Mouse (Mus musculus): ENCODE measurements around the gene Cdh8. TPM values are rescaled to one million over a fixed set of nuclear protein-coding genes. Genes with fewer than 3 reads are reported as not detected.
"Not testable (repeated sequence)": the region's sequence is repeated elsewhere in the genome, so short reads cannot be mapped to it uniquely, and the experiment has no call there.

Gene Cdh8
- total and polyA plus RNA-seq, 2 experiments, result not detected

DNA sequence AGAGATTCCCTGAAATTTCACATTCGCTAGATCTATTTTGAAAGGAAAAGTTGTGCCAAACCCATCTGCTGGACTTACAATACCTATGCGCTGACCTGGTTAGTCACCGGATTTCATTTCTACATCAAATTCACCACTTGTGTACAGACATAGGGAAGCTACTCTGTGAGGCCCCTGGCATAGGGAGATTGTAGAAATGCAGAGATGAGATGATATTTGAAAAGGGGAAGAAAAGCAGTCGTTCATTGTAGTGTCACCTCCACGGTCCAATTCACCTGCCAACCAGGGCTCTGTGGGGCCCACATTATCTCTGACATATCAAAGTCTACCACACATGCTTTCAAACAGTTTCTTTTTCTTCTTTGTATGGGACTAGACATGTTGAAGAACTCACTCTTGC is 229.4 kb downstream of the Cdh8 start:
- 87% methylated on average over 5 of the region's 5 CpGs for WGBS
- Histone ChIP-seq H3K4me3 (ENCODE audit: insufficient read depth, low read depth, low read length) (no peak overlapping the region), H3K27me3 (ENCODE audit: control insufficient read depth, insufficient read depth, low read length) (no peaks in the 10 kb centered on the region), H3K36me3 (ENCODE audit: control insufficient read depth, insufficient read depth, low read length) (no peaks in the 10 kb centered on the region), H3K79me2 (ENCODE audit: control insufficient read depth, insufficient read depth, low read length) (no peaks in the 10 kb centered on the region), H3K4me1 (ENCODE audit: control insufficient read depth, insufficient read depth, low read length) (no peaks in the 10 kb centered on the region), H3K27ac (replicated peaks; ENCODE audit: insufficient read depth, low read depth, low read length) (no peak overlapping the region), H3K9ac (ENCODE audit: low read depth, low read length) (no peak overlapping the region)
- DNase-seq (ENCODE audit: extremely low read depth, low read depth, low spot score), result no peak
- TF ChIP-seq POLR2A (IDR thresholded peaks at IDR 0.05; ENCODE audit: extremely low read depth, insufficient read depth, low read length) (no peak), CTCF (IDR thresholded peaks at IDR 0.05; ENCODE audit: low read depth, low read length) (no peak)

DNA sequence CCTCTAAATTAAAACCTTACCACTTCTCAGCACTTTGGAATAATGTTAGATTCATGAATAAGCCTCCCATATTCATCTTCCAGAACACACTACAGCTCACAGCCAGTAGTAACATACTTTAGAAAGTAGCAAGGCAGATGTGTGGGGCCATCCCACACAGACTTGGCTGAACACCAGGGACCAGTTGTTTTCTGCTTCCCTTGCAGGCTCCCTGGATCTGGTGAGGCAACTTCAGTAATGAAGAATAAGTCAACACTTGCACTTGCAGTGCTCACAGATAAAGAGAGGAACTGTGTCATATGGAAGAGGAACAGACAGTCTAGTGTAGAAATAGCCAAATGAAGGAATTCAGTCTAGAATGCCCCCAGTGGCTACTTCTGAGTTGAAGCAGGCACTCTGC is 232.1 kb downstream of the Cdh8 start:
- Histone ChIP-seq H3K9ac (ENCODE audit: low read depth, low read length) (no peak overlapping the region), H3K27me3 (ENCODE audit: control insufficient read depth, insufficient read depth, low read length) (no peaks in the 10 kb centered on the region), H3K4me1 (ENCODE audit: control insufficient read depth, insufficient read depth, low read length) (no peaks in the 10 kb centered on the region), H3K79me2 (ENCODE audit: control insufficient read depth, insufficient read depth, low read length) (no peaks in the 10 kb centered on the region), H3K27ac (replicated peaks; ENCODE audit: insufficient read depth, low read depth, low read length) (no peak overlapping the region), H3K36me3 (ENCODE audit: control insufficient read depth, insufficient read depth, low read length) (no peaks in the 10 kb centered on the region), H3K4me3 (ENCODE audit: insufficient read depth, low read depth, low read length) (no peak overlapping the region)
- DNase-seq (ENCODE audit: extremely low read depth, low read depth, low spot score), result peak; percentile 7
- TF ChIP-seq POLR2A (IDR thresholded peaks at IDR 0.05; ENCODE audit: extremely low read depth, insufficient read depth, low read length), result no peak
- TF ChIP-seq CTCF (IDR thresholded peaks at IDR 0.05; ENCODE audit: low read depth, low read length), result no peak

DNA sequence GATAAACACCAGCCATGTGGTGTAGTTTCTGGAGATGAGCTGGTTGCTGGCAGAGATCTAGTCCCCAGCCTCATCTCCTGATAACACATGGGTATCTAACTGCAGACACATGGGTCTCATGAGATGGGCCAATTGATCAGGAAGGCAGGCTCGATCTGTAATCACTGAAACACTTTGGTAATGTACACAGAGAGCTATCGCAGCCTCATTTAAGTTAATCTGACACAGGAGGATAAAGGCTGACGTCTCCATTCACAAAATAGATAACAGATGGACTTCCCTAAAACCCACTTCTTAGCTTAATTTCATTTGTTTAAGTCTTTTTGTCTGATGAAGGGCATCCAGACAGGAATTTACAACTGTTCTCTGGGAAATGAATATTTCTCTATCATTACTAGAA is 249.3 kb downstream of the Cdh8 start:
- WGBS, result 47% methylated on average over 3 of the region's 3 CpGs
- TF ChIP-seq CTCF (IDR thresholded peaks at IDR 0.05; ENCODE audit: low read depth, low read length) (no peak), POLR2A (IDR thresholded peaks at IDR 0.05; ENCODE audit: extremely low read depth, insufficient read depth, low read length) (no peak)

DNA sequence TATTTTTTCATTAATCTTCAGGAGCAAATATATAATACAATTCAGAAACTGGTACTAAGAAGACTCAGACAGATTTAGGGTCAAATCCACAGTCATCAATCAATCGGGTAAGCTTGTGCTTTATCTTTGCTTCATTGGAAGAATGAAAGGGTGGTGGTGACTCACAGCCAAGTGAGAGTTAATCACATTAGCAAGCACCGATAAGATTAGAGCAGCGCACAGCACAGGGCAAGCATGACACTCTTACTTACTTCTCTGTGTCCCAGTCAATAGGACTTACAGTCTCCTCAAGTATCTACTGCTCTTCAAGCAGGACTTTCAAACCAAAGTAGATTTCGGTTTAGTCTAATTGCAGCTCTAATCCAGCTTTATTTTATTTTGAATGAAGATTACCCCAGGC is 254.6 kb downstream of the Cdh8 start:
- TF ChIP-seq POLR2A (IDR thresholded peaks at IDR 0.05; ENCODE audit: extremely low read depth, insufficient read depth, low read length) (no peak), CTCF (IDR thresholded peaks at IDR 0.05; ENCODE audit: low read depth, low read length) (no peak)
- DNase-seq (ENCODE audit: extremely low read depth, low read depth, low spot score), result no peak

More for the DNA sequence above, 249.3 kb downstream of the Cdh8 start:
- Histone ChIP-seq H3K9ac (ENCODE audit: low read depth, low read length) (no peak overlapping the region), H3K4me3 (ENCODE audit: insufficient read depth, low read depth, low read length) (no peak overlapping the region), H3K27ac (replicated peaks; ENCODE audit: insufficient read depth, low read depth, low read length) (no peak overlapping the region), H3K4me1 (ENCODE audit: control insufficient read depth, insufficient read depth, low read length) (no peaks in the 10 kb centered on the region), H3K27me3 (ENCODE audit: control insufficient read depth, insufficient read depth, low read length) (no peaks in the 10 kb centered on the region), H3K36me3 (ENCODE audit: control insufficient read depth, insufficient read depth, low read length) (no peaks in the 10 kb centered on the region), H3K79me2 (ENCODE audit: control insufficient read depth, insufficient read depth, low read length) (no peaks in the 10 kb centered on the region)
- no peak for DNase-seq (ENCODE audit: extremely low read depth, low read depth, low spot score)

DNA sequence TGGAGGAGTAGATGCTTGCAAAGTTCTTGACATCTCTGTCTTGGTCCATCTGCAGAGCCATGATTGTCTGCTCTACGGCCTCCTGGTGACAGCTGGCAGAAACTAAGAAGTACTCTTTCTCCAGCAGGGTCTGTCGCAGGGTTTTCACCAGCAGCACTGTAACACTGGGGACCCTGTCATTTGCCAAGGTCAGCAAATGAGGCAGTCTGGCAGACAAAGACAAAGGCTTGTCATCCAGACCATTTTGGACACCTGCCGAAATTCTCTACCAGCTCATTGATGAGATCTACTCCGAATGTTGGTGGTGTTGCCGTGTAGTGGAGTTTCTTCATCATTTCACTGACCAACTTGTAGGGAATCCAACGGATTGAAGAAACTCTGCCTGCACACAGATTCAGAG is 270.8 kb downstream of the Cdh8 start:
- Histone ChIP-seq H3K79me2 (ENCODE audit: control insufficient read depth, insufficient read depth, low read length) (no peaks in the 10 kb centered on the region), H3K27ac (replicated peaks; ENCODE audit: insufficient read depth, low read depth, low read length) (no peak overlapping the region), H3K9ac (ENCODE audit: low read depth, low read length) (no peak overlapping the region), H3K4me3 (ENCODE audit: insufficient read depth, low read depth, low read length) (no peak overlapping the region), H3K27me3 (ENCODE audit: control insufficient read depth, insufficient read depth, low read length) (no peaks in the 10 kb centered on the region), H3K4me1 (ENCODE audit: control insufficient read depth, insufficient read depth, low read length) (no peaks in the 10 kb centered on the region), H3K36me3 (ENCODE audit: control insufficient read depth, insufficient read depth, low read length) (no peaks in the 10 kb centered on the region)
- no peak for DNase-seq (ENCODE audit: extremely low read depth, low read depth, low spot score)
- 89% methylated on average over 6 of the region's 6 CpGs for WGBS
- TF ChIP-seq CTCF (IDR thresholded peaks at IDR 0.05; ENCODE audit: low read depth, low read length) (no peak), POLR2A (IDR thresholded peaks at IDR 0.05; ENCODE audit: extremely low read depth, insufficient read depth, low read length) (no peak)

More for the DNA sequence above, 254.6 kb downstream of the Cdh8 start:
- no peak overlapping the region for H3K27ac ChIP-seq (replicated peaks; ENCODE audit: insufficient read depth, low read depth, low read length)
- H3K9ac ChIP-seq (ENCODE audit: low read depth, low read length), result no peak overlapping the region
- H3K79me2 ChIP-seq (ENCODE audit: control insufficient read depth, insufficient read depth, low read length), result no peaks in the 10 kb centered on the region
- no peaks in the 10 kb centered on the region for H3K27me3 ChIP-seq (ENCODE audit: control insufficient read depth, insufficient read depth, low read length)
- no peaks in the 10 kb centered on the region for H3K36me3 ChIP-seq (ENCODE audit: control insufficient read depth, insufficient read depth, low read length)
- no peak overlapping the region for H3K4me3 ChIP-seq (ENCODE audit: insufficient read depth, low read depth, low read length)
- H3K4me1 ChIP-seq (ENCODE audit: control insufficient read depth, insufficient read depth, low read length), result no peaks in the 10 kb centered on the region
- WGBS, result 23% methylated on average over 4 of the region's 4 CpGs

DNA sequence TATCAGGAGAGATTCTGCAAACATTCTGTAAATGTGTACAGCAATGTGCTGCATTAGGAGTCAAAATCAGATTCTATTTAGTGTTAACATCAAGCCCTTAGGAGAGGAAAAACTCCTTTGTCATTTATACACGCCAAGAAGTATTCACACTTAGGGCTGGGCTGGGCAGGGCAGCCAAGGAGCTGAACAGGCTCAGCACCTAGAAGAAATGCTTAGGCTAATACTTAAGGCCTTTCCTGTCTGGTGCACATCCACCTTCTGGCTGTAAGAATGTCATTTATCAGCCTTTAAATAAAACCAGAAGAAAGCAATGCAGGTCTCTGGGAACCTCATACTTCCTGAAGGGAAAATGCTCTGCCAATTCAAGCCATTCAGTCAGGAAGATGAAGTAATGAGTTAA is 271.5 kb downstream of the Cdh8 start:
- not testable (repeated sequence) for H3K9ac ChIP-seq (ENCODE audit: low read depth, low read length); H3K4me3 ChIP-seq (ENCODE audit: insufficient read depth, low read depth, low read length); H3K27ac ChIP-seq (replicated peaks; ENCODE audit: insufficient read depth, low read depth, low read length); H3K36me3 ChIP-seq (ENCODE audit: control insufficient read depth, insufficient read depth, low read length); H3K79me2 ChIP-seq (ENCODE audit: control insufficient read depth, insufficient read depth, low read length); H3K4me1 ChIP-seq (ENCODE audit: control insufficient read depth, insufficient read depth, low read length); H3K27me3 ChIP-seq (ENCODE audit: control insufficient read depth, insufficient read depth, low read length); DNase-seq (ENCODE audit: extremely low read depth, low read depth, low spot score)
- WGBS, result 44% methylated on average over 1 of the region's 1 CpGs
